Mouse (Mus musculus): ENCODE measurements at regions not wholly inside any gene's neighbourhood (a gene's known extent, or its start where the extent isn't known, plus 50 kb on each side); places are given as distances from the start of the nearest gene placed in this dataset.
A peak's percentile ranks its signal among the peaks of the same experiment; 100 is the strongest.

- no peak overlapping the region for H3K27ac ChIP-seq (ENCODE audit: insufficient read depth, low read length)
- no peak overlapping the region for H3K4me3 ChIP-seq (replicated peaks; ENCODE audit: insufficient read depth, low read depth, low read length)
- 21% methylated on average over 1 of the region's 1 CpGs for WGBS
- peak in 1 of 2 experiments; percentile 19 for DNase-seq
- no peaks in the 10 kb centered on the region for H3K4me1 ChIP-seq (ENCODE audit: control insufficient read depth, insufficient read depth, low read length)
- no peak for TF ChIP-seq CTCF (IDR thresholded peaks at IDR 0.05; ENCODE audit: borderline replicate concordance, insufficient read depth, low read depth, low read length)
- TF ChIP-seq POLR2A (IDR thresholded peaks at IDR 0.05; ENCODE audit: borderline replicate concordance, insufficient read depth, low read length) = no peak
- H3K27me3 ChIP-seq (ENCODE audit: control insufficient read depth, insufficient read depth, low read length) = no peaks in the 10 kb centered on the region
Measured at GRCm38 (mm10) chr13:7870266-7870665, 332.4 kb upstream of the Adarb2 start.

GRCm38 (mm10) chr13:7915327-7915726 lies 287.3 kb upstream of the Adarb2 start:
- DNase-seq = no peak
- no peak overlapping the region for H3K27ac ChIP-seq (ENCODE audit: insufficient read depth, low read length)
- TF ChIP-seq POLR2A (IDR thresholded peaks at IDR 0.05; ENCODE audit: borderline replicate concordance, insufficient read depth, low read length) = no peak
- TF ChIP-seq CTCF (IDR thresholded peaks at IDR 0.05; ENCODE audit: borderline replicate concordance, insufficient read depth, low read depth, low read length) = no peak
- no peaks in the 10 kb centered on the region for H3K4me1 ChIP-seq (ENCODE audit: control insufficient read depth, insufficient read depth, low read length)
- no peaks in the 10 kb centered on the region for H3K27me3 ChIP-seq (ENCODE audit: control insufficient read depth, insufficient read depth, low read length)
- no peak overlapping the region for H3K4me3 ChIP-seq (replicated peaks; ENCODE audit: insufficient read depth, low read depth, low read length)
